Mouse (Mus musculus): ENCODE results near the gene Obp1a. TPM values are rescaled to one million over a fixed set of nuclear protein-coding genes. Genes with fewer than 3 reads are reported as not detected.

Gene Obp1a
- total RNA-seq (2014; fragmentation: Nextera tagmentation): not detected in 2 replicates
- not detected in 2 replicates for total RNA-seq (2017)

GRCm38 (mm10) chrX:78091274-78091673 is at the start of gene Obp1a:
TSS of gene Obp1a (minus strand) at chrX:78091374.
- ATAC-seq (replicated peaks; ENCODE audit: low FRiP score, low TSS enrichment, poor library complexity, severe bottlenecking): no peak

GRCm38 (mm10) chrX:78125167-78125566 is 34.0 kb upstream of the Obp1a start, which contains the start of gene Gm5938:
TSS of gene Gm5938 (plus strand) at chrX:78125467.
- no peak for ATAC-seq (replicated peaks; ENCODE audit: low FRiP score, low TSS enrichment, poor library complexity, severe bottlenecking)

Other genes with a start within 250 kb of the Obp1a start
- not detected in 2 replicates for gene Pbsn, start 237.8 kb downstream of the Obp1a start, total RNA-seq (2014; fragmentation: Nextera tagmentation)
- gene Pbsn, start 237.8 kb downstream of the Obp1a start, total RNA-seq (2017): not detected in 2 replicates
- gene Gm14744, start 226.6 kb downstream of the Obp1a start, total RNA-seq (2014; fragmentation: Nextera tagmentation): not detected in 2 replicates
- gene Gm14744, start 226.6 kb downstream of the Obp1a start, total RNA-seq (2017): not detected in 2 replicates
- gene 5430402E10Rik, start 166.3 kb downstream of the Obp1a start, total RNA-seq (2014; fragmentation: Nextera tagmentation): not detected in 2 replicates
- not detected in 2 replicates for gene 5430402E10Rik, start 166.3 kb downstream of the Obp1a start, total RNA-seq (2017)
- not detected in 2 replicates for gene Gm5938, start 34.1 kb upstream of the Obp1a start, total RNA-seq (2014; fragmentation: Nextera tagmentation)
- gene Gm5938, start 34.1 kb upstream of the Obp1a start, total RNA-seq (2017): not detected in 2 replicates
- gene Obp1b, start 95.4 kb upstream of the Obp1a start, total RNA-seq (2014; fragmentation: Nextera tagmentation): not detected in 2 replicates
- not detected in 2 replicates for gene Obp1b, start 95.4 kb upstream of the Obp1a start, total RNA-seq (2017)
- gene Gm14743, start 154.5 kb upstream of the Obp1a start, total RNA-seq (2014; fragmentation: Nextera tagmentation): not detected in 2 replicates
- gene Gm14743, start 154.5 kb upstream of the Obp1a start, total RNA-seq (2017): not detected in 2 replicates

All from megakaryocyte-erythroid progenitor cell, adult 5-6 weeks (primary cell).